Mouse (Mus musculus) CH12F3 (cell line): ENCODE data around the gene Ssr2.
"Not testable (repeated sequence)": the region's sequence is repeated elsewhere in the genome, so short reads cannot be mapped to it uniquely, and the experiment has no call there.

Experiments used
- in situ Hi-C: fragments of 300-500 bp; cut with MboI; formaldehyde crosslinking; loops from 2 replicates; pipeline ENCODE4 v1.14.3; 2020; ENCODE audit warnings: low sequenced_read_pairs

Gene Ssr2

DNA sequence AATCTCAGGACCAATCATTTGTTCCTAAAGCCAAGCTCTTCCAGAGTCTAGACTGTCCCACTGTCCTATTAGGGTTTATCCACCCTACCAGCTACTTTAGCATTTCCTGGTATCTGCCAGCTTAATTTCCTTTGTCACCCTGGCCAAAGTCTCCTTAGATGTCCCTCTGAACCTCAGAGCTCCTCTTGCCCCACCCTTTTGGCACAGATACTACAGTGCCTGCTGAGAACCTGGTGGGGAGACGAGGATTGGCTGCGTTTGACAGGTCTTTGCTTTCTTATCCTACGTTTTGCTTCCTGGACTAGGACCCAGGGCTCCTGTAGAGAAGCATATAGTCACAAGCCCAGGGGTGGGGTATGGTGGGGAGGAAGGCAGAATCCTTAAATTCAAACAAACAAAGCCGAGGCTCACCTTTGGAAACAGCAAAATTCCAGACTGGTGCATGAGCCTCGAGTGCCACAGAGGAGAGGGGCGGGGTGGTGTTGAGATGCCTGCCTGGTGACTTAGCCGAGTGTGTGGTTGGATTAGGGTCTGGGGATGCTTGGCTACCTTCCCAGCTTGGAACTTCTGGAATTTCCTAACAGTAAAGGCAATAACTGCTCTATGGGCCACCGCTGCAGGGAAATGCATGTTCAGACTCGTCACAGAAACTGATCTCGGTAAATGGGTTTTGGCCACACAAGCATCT is 18.4 kb downstream of the Ssr2 start:
- in situ Hi-C loops = no loop called here

DNA sequence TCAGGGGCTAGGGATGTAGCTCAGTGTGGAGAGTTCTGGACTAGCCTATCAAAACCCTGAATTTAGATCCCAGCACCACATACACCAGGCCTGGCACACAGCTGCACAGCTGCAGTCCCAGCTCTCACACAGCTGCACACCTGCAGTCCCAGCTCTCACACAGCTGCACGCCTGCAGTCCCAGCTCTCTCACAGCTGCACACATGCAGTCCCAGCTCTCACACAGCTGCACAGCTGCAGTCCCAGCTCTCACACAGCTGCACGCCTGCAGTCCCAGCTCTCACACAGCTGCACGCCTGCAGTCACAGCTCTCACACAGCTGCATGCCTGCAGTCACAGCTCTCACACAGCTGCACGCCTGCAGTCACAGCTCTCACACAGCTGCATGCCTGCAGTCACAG is 20.9 kb downstream of the Ssr2 start:
- in situ Hi-C loops = not testable (repeated sequence)

DNA sequence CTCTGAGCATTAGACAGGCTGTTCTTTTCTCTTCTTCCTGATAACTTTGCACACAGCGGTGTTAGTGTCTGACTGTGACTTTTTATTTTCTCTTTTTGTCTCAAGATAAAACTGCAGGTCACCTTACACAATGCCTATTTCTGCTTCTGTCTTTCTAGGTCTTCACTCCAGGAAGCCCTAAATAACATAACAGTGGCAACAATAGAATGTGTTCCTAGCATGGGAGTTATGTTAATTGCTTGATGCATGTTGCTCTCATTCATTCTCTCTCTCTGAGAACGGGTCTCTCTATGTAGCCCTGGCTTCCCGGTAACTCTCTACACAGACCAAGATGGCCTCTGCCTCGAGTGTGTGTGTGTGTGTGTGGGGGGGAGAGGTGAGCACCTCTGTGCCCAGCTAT is 26.8 kb downstream of the Ssr2 start:
- in situ Hi-C loops = no loop called here

DNA sequence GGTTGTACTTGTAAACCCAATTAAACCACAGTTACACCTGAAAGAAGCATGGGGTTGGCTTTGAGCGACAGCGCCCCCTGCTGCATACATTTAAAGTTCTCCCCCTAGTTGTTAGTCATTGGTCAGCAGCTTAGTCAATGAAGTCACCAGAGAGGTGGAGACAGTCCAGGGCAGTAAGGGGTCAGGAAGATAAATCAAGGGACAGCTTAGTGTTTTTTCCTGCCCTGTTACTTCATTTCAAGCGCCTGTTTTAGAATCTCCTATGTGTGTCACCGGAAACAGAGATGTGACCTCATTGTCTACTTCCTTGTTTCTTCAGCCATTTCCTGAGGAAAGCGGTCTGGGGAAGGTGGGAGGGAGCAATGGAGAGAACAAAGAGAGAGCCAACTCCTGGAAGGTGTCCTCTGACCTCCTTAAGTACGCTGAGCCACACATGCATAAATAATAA is 28.1 kb downstream of the Ssr2 start:
- in situ Hi-C loops = no loop called here

DNA sequence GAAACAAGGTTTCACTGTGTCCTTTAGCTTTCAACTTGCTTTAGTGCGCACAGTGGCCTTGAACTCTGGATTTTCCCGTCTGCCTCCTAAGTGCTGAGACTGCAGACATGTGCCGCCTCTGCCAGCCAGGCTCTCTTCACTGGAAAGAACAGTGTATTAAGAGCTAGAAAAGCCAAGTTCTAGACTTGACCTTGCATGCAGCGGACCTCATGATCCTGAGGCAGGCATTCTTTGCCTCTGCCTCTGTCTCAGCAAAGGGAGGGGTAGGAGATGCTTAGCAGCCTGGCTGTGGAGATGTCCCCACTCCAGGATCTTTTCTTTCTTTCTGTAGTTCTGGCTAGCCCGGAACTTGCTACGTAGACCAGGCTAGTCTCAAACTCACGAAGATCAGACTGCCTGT is 29.2 kb downstream of the Ssr2 start:
- in situ Hi-C loops = loop anchor here (5.0 kb wide), 1 partner anchor 37 kb away; no protein-coding TSS in a partner anchor

DNA sequence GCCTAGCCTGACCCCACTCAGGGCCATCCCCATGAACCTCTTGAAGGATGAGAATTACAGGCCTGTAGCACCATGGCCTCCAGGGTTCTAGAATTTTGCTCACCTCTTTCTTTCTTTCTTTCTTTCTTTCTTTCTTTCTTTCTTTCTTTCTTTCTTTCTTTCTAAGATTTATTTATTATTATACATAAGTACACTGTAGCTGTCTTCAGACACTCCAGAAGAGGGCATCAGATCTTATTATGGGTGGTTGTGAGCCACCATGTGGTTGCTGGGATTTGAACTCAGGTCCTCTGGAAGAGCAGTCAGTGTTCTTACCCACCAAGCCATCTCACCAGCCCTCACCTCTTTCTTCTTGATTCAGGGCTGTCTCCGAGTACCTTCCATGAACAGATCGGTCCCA is 30.0 kb downstream of the Ssr2 start, which contains the start of gene Arhgef2:
Arhgef2 (plus strand) TSS at position 301 of the 400 bp plus-strand sequence.
- in situ Hi-C loops = loop anchor here (5.0 kb wide), 1 partner anchor 37 kb away; no protein-coding TSS in a partner anchor

DNA sequence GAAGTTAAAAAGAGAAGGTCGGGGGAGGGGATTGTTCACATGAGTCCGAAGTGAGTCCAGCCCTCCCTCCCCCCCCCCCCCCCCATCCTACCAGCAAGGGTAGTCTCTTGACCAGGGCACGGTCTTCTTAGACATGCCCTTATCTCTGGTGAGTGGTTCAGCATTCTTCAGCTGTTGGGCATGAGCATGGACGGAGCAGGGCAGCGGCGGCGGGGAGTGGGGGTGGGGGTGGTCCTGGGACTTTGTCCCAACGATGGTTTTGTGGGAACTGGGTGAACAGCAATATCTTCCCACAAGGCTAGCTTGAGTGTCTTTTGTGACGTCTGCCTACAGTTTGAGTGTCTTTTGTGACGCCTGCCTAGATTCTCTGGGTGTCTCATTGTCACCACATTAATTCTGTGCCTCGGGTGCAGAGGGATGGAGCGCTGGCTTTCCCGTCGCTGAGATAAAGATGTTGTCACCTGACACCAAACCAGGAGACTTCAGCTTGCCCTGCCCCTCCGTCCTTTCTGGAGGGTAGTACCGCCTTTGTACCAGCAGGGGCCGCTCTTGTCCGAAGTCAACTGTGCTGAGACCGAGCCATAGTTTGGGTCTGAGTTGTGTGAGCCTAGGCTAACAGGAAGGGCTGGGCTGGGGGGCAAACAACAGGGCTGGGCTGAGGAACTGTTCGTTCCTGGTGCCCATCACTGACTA is 31.5 kb downstream of the Ssr2 start:
- in situ Hi-C loops = loop anchor here (5.0 kb wide), 1 partner anchor 35 kb away; no protein-coding TSS in a partner anchor

DNA sequence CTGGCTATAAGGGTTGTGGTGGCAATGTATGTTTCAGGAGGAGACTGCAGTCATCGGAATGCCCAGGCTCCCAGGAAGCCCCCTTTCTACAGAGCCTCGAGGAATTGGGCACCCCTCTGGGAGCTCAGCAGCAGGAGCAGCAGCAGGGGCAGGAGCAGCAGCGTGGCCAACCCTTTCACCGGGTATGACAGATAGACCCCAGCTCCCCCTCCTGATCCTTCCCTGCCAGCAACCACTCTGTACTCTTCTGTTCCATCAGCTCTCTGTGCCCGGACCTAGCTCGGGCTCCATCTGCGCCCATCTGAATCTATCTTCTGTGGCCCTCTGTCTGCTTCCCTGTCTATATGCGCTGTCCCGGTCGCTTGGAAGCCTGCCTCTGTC is 32.1 kb downstream of the Ssr2 start:
- in situ Hi-C loops = loop anchor here (5.0 kb wide), 1 partner anchor 35 kb away; no protein-coding TSS in a partner anchor

DNA sequence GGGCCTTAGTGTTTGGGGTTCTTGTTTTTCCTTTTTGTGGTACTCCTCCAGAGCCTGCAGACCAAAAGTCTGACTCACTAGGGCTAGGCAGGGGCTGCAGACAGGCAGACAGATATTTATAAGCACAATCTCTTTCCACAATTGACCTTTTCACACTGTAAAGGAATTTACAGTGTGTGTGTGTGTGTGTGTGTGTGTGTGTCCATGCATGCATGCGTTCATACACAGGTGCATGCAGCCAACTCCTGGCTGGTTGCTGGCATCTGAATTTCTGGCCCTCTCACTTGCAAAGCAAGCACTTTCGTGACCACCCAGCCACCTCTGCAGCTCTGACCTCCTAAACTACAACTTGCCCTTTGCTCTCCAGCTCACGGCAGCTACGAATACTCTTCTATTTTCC is 33.4 kb downstream of the Ssr2 start:
- in situ Hi-C loops = loop anchor here (5.0 kb wide), 1 partner anchor 33 kb away; no protein-coding TSS in a partner anchor

DNA sequence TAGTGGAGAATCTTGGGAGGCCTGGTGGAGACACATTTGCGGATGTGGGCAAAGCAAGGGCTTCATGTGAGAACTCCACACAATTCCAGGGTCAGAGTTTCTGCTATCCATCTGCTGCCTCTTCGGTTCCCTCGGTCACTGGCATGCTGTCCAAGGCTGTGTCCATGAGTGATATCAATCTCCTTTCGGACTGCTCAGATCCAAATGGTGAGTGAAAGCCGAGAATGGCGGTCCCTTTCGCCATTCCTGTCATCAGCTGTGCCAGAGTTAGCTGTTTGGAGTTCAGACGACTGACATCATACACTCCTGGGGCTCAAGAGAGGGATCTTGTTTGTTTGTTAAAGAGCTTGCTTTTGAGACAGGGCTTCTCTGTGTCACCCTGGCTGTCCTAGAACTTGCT is 38.7 kb downstream of the Ssr2 start:
- in situ Hi-C loops = no loop called here

DNA sequence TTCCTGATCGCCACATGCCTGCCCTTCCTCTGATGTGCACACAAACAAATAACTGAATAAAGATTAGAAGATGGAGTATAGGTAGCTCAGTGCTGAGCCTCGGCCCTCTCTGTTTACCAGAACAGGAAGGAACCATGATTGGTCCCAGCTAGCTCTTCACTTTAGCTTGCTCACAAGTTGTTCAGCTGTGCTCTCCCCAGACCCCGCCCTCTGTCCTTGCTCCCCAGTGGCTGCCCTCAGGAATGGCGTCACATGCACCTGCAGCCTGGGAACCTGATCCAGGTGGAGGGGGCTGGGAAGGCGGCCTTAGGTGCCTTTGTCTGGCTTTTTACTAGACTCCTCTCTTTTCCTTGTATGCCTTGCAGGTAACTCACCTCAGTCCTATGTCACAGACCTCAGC is 39.4 kb downstream of the Ssr2 start:
- in situ Hi-C loops = no loop called here

DNA sequence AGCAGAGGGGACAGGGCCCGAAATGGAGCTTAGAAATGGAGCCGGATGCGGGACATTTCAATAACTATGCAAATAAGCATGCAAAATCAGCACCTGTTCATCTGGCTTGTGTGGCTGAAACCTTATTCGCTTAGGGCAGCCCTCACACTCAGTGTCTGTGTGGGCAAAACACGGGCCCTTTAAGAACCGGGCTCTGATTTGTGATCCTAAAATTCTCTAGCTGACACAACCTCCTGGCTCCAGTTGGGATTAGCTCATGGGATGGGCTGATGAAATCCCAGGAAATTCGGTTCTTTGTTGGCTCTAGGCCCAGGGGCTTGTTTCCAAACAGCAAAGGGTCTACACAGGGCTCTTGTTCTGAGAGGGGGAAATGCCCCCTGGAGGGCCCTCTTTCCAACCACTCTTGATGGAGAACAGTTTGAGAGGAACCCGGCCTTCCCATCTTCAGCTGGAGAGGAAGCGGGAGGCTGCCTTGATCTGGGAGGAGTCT is 40.3 kb downstream of the Ssr2 start:
- in situ Hi-C loops = no loop called here

DNA sequence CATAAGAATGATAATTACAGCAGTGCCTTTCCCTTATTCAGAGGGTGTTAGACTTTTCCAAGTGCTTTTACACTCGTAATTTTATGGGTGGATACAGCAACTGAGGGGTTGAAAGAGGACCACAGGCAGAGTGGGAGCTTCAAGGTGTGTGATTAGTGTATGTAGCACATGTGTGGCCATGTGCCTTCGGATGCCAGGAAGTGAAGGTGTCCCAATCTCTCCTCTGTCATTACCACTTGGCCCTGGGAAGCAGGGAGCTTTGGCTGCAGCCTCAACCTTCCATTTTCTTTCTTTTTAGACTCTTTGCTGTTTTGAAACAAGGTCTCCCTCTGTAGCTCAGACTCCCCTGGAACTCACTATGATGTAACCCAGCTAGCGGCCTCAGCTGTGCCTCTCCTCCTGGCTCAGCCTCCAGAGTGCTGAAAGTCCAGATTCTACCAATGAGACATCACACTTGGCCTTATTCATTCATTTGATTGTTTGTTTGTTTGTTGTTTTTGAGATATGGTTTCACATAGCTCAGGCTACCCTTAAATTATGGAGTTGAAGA is 41.4 kb downstream of the Ssr2 start:
- in situ Hi-C loops = no loop called here

DNA sequence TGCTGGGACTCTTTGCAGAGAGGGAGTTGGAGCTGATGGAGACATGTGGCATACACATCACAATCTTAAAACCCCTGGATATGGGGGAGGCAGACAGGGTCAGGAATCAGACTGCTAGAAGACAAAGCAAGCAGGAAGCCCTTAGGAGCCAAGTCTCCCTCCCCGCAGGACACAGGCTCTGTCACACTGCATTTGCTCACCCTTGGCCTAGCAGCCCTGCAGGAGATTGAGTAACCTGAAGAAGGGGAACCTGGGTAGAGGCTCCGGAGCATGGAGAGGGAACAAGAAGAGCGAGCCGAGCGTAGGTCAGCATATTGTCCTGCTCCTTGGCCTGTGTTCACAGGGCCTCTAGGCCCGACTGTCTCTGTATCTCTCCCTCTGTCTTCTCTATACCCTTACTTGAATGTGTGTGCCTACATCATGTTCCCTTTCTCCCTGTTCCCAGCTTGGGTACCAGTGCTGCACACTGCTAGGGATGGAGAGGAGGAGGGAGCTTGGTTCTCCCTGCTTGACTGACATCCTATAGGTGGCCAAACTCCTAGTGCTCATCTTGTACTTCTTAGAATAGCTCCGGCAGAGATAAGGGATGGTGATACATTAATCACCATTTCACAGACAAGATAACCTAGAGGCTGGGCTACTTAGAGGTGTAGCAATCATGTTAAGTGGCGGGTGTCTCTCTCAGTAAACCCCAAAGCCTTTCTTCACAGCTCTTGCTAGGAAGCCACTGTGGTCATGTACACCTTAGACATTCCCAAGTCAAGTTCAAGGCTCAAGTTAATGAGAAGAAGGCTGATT is 42.6 kb downstream of the Ssr2 start:
- in situ Hi-C loops = no loop called here

DNA sequence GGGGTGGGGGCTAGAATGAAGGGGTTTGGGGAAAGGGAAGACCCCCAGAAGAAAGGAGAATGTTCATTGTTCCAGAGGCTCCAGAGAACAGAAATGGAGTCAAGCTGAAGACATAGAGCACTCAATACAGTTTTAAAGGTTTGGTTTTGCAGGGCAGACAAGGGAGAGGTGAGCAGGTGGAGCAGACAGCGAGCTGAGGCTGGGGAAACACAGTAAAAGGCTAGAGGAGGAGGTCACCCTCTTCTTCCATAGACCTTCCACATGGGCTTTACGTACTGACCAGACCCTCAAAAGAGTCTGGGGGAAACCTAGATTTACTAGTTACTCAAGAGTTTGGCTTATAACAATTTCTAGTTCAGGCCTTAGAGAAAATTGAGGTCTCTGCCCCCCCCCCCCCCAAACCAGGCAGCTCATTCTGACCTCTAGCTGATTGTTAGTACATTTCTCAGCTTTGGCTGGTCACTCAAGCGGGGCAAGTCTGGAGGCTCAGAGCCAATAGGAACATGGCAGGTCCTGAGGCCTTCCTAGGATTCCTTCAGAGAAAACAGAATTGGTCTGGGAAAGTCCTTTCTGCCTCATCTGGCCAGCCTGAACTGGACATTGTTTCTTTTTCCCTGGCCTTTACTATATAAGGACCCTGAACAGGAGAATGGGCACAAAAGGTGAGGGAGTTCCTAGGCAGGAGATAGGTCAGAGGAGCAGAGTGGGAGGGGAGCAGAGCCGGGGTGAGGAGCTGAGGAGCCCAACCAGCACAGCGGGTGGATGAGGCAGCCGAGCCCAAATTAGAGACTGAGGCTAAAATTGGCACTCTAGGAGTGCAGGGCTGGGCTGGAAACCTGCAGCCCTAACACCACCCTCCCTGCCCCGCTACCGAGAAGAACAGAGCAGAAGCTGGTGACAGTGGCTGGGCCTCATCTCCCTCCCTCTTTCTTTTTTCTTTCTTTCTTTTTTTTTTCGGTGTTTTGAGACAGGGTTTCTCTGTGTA is 43.7 kb downstream of the Ssr2 start:
- in situ Hi-C loops = no loop called here

DNA sequence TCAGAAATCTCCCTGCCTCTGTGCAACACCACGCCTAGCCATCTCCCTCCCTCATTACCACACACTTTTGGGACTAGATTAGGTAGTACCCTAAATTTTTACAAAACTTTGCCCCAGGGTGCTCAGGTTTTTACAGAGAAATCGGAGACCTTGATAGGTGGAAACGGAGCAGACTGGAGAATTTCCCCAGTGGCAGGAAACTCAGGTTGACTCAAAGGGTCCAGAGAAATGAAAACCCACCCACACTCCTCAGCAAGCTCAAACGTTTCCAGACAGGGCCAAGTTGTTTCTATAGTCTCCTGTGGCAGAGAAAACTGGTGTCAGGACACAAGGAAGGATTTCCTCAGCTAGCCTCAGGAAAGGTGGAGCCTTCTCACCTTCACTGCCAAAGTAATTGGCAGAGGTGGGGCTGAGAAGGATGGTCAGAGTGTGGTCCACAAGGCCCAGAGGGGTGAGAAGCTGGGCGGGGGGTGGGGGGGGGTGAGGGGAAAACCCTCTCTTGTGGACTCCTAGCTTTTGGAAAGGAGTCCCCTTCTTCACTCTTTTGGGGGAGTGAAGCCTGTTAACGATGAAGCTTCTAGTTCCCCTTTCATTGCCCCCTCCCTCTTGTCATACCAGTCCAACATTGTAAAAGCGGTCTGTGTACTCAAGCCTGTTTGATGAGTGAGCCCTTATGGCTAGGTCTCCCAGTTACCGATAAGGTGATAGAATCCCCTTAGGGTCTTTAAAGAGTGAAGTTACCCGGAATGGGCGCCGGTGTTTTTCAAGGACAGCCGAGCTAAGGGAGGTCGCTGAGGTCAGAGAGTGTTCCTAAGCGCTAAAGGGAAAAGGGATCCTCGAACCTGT is 44.7 kb downstream of the Ssr2 start:
- in situ Hi-C loops = no loop called here

DNA sequence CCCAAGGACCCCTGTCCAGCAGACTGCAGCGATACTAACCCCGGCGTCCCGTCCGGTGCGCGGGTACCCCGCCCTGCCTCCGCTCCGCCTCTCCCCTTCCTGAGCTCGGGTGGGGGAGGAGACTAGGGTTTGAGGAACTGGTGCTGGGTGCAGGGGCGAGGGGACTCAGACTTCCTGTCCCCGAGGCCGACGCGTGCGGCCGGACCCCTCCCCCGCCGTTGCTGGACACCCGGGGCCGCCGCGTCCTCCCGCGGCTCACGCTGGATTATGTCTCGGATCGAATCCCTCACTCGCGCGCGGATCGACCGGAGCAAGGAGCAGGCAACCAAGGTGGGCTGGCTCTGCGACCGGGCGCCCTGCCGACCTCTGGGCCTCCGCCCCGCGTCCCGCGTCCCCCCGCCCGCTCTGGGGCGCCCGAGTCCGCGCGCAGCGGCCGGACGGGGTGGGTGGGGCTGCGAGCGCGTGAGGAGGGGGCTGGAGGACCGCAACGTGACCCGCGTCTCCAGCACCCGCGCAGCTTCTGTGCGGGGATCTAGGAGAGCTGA is 45.4 kb downstream of the Ssr2 start:
- in situ Hi-C loops = no loop called here

DNA sequence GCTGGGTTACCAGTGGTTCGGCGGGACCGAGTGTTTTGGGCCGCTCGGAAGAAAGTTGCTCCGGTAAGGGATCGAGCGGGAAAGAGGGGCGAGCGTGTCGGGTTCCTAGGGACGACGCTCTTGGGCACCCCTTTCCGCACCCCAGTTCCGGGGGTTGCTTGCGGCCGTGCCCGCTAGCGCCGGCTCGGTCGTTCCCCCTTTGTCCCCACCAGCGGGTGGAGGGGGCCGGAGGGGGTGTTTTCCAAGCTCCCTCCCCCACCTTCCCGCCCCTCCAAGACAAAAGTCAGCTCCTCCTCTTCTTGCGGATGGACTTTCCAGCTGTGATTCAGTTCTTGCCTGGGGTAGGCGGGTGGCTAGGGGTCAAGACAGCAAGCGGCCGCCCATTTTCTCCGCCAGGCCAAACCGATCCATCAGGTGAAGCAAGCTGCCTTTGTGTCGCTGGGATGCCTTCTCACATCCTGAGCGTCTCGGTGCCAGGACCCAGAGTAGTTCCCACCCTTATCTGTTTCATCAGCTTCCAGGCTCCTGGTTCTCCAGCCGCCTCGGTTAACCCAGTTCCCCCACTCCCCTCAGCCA is 45.9 kb downstream of the Ssr2 start:
- in situ Hi-C loops = no loop called here
